Mouse (Mus musculus) embryonic fibroblast, embryonic 13.5 days (primary cell): ENCODE measurements around the gene BC049352. TPM values are rescaled to one million over a fixed set of nuclear protein-coding genes. Genes with fewer than 3 reads are reported as not detected.
A peak's percentile ranks its signal among the peaks of the same experiment; 100 is the strongest.

Experiments
- H3K27ac ChIP-seq: 2 replicates; pipeline ENCODE4 v1.5.1; 2012; ENCODE audit warnings: low read length, control low read depth, inconsistent platforms; ENCODE audit not compliant: insufficient read depth
- H3K4me1 ChIP-seq: 2 replicates; pipeline ENCODE4 v1.6.1; 2011; ENCODE audit warnings: low read length; ENCODE audit not compliant: control insufficient read depth, insufficient read depth
- H3K4me3 ChIP-seq: 2 replicates; pipeline ENCODE4 v1.5.1; 2011; ENCODE audit warnings: mild to moderate bottlenecking, control low read depth, low read length; ENCODE audit not compliant: insufficient read depth
- CTCF ChIP-seq: IDR thresholded peaks from 2 replicates; pipeline ENCODE4 v1.5.1; 2011; ENCODE audit warnings: mild to moderate bottlenecking, control low read depth, low read length, moderate library complexity, borderline replicate concordance; ENCODE audit not compliant: insufficient read depth
- POLR2A ChIP-seq: IDR thresholded peaks from 2 replicates; pipeline ENCODE4 v1.6.1; 2011; ENCODE audit warnings: low read depth, mild to moderate bottlenecking, control low read depth, low read length, moderate library complexity
- polyA plus RNA-seq: library from polyadenylated mRNA; stranded (reverse); fragments of >200 nt; gene quantifications from 2 replicates; pipeline ENCODE4 v1.2.4, GENCODE M21; 2011; ENCODE audit warnings: low read depth; ENCODE audit not compliant: missing spikeins, insufficient read length

Gene BC049352
- polyA plus RNA-seq, 1 experiment = not detected

DNA sequence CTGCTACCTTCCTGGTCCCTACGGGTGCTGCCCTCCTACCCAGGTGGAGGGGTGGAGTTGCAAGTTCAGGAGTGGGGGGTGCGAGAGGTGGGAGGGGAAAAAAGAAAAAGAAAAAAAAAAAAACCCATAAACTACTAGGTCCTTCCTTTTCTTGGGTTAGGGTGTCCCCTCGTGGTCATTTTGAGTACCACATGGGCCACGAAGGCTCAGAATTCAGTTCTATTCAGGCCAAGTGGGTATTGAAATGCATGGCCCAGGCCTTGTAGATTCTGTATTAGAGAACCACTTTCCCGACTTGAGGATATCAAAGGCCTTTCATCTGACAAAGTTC, 35.6 kb upstream of the BC049352 start:
- TF ChIP-seq POLR2A = no peak
- peak; percentile 16; the same call in 1 of the 2 replicates for TF ChIP-seq CTCF
- H3K4me3 ChIP-seq = peak overlapping the region; percentile 26
- peaks cover 2% of the 10 kb centered on the region; the same call in 1 of the 2 replicates for H3K4me1 ChIP-seq
- H3K27ac ChIP-seq = no peak overlapping the region

DNA sequence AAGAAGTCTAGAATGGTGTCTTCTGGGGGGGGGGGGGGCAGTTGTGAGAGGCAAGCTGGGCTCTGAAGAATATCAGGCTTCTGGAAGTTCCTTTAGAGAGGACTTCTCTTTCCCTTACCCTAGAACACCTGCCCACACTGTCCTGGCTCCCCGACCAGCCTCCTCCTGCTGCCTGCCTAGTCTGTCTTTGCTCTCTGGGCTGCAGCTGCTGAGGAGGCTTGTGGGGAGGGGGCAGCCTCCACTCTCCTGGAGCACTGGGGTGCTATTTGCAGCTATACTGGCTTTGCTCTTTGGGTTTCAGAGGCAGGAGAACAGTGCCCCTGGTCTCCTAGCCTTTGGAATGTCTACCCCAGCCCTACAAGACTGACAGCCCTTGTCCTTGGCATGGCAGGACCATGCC, 30.9 kb upstream of the BC049352 start:
- Histone ChIP-seq H3K4me1 (no peaks in the 10 kb centered on the region), H3K27ac (no peak overlapping the region), H3K4me3 (no peak overlapping the region)
- TF ChIP-seq CTCF (no peak), POLR2A (no peak)

DNA sequence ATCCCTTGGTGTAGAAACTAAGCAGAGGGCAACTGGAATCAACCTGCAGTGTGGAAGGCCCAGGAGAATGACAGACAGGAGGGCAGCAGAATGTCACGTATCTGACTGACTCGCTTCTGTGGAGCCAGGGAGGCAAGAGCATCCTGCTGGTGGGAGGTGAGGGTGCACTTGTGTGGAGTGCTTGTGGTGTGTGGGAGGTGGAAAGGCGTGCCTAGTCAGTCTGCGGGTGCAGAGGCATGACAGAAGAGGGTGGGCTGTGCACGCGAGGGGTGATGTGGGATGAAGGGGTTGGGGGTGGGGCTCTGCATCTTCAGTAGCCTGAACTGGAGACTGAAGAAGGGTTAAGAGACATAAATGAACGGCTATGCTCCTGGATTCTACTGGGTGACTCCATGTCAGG, 28.4 kb upstream of the BC049352 start:
- H3K4me3 ChIP-seq = no peak overlapping the region
- TF ChIP-seq POLR2A = no peak
- no peak for TF ChIP-seq CTCF
- no peaks in the 10 kb centered on the region for H3K4me1 ChIP-seq
- H3K27ac ChIP-seq = no peak overlapping the region

DNA sequence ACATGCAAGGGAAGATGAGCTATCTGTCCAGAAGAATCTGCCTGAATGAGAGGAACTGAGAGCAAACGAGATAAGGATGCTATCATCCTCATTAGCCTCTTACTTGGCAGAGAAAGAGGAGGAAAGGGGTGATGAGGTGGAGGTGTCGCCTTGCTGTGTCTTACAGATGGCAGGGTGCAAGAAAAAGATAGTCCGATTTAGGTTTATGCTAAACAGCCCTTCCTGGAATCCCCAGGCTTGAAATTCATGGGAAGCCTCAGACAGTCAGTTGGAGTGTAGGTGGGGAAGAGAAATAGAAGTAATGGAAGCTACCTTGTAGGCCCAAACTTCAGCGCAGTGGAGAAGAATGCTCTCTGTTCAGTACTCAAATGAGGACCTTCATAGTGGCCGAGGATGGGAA, 13.9 kb upstream of the BC049352 start:
- no peak for TF ChIP-seq POLR2A
- no peak overlapping the region for H3K4me3 ChIP-seq
- H3K4me1 ChIP-seq = no peaks in the 10 kb centered on the region
- H3K27ac ChIP-seq = no peak overlapping the region

DNA sequence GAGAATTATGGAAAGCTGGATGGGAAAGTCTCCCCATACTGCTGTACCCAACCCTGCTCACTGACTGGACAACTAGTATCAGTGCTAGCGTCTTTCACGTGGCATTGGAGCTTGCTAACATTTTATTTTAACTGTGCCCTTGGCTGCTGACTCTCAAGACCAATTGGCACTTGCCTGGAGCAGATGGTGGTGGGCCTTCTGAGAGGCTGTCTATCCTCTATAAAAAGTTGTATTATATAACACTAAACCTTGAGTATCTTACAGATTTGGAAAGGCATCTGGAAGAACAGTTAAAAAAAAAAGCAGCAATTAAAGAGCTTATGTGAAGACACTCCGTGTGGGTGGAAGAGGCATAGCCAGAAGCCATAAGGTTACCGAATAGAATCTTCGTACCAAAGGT, 11.7 kb upstream of the BC049352 start:
- Histone ChIP-seq H3K4me1 (no peaks in the 10 kb centered on the region), H3K4me3 (no peak overlapping the region), H3K27ac (no peak overlapping the region)
- TF ChIP-seq POLR2A (no peak), CTCF (no peak)

DNA sequence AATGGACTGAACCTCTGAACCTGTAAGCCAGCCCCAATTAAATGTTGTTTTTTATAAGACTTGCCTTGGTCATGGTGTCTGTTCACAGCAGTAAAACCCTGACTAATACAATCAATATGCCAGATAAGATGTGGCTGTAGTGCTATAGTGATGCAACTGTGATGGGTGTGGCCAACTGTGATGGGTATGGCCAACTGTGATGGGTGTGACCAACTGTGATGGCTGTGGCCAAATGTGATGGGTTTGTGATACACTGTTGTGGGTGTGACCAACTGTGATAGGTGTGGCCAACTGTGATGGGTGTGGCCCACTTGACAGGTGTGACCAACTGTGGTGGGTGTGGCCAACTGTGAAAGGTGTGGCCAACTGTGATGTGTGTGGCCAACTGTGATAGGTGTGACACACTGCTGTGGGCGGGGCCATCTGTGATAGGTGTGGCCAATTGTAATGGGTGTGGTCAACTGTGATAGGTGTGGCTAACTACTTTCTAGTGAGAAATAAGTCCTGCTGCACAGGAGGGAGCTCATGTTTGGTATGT, 10.7 kb upstream of the BC049352 start:
- Histone ChIP-seq H3K4me1 (no peaks in the 10 kb centered on the region), H3K4me3 (no peak overlapping the region), H3K27ac (no peak overlapping the region)
- TF ChIP-seq POLR2A (no peak), CTCF (no peak)

DNA sequence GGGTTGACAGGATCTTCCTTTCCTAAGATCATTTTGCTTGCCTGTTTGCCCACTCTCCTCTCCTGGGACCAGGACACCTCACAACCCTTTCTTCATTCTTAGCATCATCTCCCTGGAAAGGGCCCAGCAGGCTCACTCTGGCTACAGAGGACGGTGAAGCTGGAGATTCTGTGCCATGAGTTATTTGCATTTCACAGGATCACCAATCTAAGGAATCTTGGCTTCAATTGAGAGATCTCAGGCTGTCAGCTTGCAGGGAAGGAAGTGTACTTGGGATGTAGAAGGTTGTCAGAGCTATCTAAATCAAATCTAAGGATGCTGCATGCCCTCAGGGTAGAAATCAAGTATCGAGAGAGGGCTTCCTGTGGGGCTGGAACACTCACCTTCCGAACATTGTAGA, 8.3 kb upstream of the BC049352 start:
- H3K4me3 ChIP-seq = no peak overlapping the region
- TF ChIP-seq POLR2A (no peak), CTCF (no peak)

DNA sequence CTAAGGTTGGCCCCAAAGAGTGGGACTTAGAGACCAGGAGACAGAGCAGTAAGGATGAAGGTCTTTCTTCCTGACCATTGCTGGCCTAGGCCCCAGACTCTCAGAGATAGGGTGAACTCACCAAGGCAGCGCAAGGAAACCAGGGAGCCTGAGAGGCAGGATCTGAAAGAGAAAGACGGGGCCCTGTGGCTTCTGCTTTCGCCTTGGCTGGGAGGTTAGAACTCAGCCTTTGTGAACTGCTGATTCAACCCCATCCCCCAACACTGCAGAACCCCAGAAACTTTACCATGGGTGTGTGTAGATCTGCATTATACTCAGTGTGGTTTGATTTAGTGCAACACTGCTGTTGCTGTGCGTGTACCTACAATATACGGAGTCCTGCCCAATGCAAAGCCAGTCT, 2.5 kb upstream of the BC049352 start:
- no peak overlapping the region for H3K4me3 ChIP-seq
- TF ChIP-seq CTCF (no peak), POLR2A (no peak)

More for the DNA sequence above, 8.3 kb upstream of the BC049352 start:
- Histone ChIP-seq H3K27ac (no peak overlapping the region), H3K4me1 (no peaks in the 10 kb centered on the region)

DNA sequence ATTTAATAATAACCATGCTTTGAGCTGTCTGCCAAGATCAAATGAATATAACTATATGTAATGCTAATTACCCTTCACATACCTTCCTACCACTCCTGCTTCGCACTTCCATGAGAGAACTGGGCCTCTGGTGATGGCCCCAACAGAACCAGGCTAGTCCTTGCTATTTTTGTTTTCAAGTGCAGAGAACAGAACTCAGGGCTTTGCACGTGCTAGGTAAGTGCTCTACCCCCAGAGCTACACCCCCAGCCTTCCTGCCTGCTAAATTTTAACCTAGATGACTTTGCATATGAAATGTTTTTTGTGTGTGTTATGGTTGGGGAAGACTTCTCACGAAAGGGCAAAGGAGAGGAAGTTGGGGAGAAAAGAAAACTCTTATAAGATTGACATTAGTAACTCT, 714 bp downstream of the BC049352 start:
- H3K4me1 ChIP-seq = no peaks in the 10 kb centered on the region
- no peak overlapping the region for H3K27ac ChIP-seq
- TF ChIP-seq CTCF (no peak), POLR2A (no peak)
- no peak overlapping the region for H3K4me3 ChIP-seq

More for the DNA sequence above, 2.5 kb upstream of the BC049352 start:
- no peak overlapping the region for H3K27ac ChIP-seq
- H3K4me1 ChIP-seq = no peaks in the 10 kb centered on the region

DNA sequence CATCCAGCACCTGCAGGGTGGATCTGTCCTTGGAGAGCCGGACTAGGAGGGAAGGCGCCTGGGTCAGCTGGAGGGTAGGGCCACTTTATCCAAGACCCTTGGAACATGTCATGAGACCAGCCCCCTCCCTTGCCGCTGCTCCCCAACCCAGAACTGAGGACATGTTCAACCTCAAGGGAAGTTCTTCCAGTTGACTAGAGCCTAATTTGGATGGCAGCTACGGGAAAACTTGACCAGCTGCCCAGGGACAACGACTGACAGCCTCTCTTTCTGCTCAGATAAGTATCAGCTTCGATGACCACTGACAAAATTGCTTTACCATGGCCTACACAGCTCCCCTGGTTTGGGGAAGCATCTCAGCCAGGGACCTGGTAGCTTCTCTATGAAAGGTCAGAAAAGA, 1.5 kb downstream of the BC049352 start:
- H3K4me3 ChIP-seq = no peak overlapping the region
- H3K4me1 ChIP-seq = no peaks in the 10 kb centered on the region
- TF ChIP-seq POLR2A (no peak), CTCF (no peak)
- no peak overlapping the region for H3K27ac ChIP-seq

DNA sequence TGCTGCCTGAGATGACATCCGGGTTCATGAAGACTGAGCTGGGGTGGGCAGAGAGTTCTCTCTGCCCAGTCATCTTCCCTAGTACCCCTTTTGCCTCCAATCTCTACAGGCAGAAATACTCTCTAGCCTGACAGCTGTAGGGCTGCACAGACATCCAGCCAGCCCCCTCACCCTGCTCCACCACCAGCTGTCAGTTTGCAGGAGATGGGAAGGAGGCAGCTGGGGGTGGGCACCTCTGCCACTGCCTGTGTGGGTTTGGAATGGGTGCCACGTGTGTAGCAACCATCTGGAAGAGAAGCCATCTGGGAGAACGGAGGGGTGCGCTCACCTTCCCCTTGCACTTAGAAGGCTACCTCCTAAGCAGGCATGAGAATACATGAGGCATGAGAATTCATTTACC, 3.4 kb downstream of the BC049352 start:
- TF ChIP-seq CTCF (no peak), POLR2A (no peak)
- Histone ChIP-seq H3K4me3 (no peak overlapping the region), H3K27ac (no peak overlapping the region), H3K4me1 (no peaks in the 10 kb centered on the region)
